ENCODE assay signal across 19 mouse cellular contexts in the genomic region with DNA sequence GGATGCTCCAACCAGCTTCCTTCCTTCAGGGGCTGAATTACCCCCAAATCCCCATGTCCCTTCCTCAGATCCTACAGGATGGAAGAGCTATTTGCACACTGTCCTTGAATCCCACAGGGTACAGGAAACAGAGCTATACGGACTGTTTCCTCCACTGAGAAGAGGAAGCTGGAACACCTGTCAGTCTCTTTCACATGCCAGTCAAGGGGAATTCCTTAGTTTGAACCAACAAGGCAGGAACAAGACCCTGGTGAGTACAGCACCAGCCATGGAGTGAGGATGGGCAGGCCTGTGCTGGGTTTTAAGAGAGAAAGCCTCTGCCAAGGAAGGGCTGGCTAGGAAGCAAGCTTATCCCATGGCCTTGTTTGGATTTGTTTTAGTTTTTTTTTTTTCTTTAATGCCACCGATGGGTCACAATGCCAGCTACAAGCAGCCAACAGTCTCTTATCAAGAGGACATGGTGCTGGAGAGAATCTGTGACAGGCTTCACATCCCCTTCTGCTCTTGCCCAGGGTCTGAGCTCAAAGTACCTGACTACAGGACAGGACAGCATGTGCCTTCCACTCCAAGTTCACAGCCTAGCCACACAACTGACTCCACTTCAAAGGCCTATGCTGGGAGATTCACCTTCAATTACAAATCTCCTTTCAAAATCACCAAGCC. TPM values are rescaled to one million over a fixed set of nuclear protein-coding genes. Genes with fewer than 3 reads are reported as not detected.
A peak's percentile ranks its signal among the peaks of the same experiment; 100 is the strongest.
DNase-seq lines count a peak whose midpoint lies in the region; ATAC-seq and TF ChIP-seq lines count a peak whose summit lies in the region.
"Had no signal": no experiment of that assay in that cellular context is flagged by ENCODE, and none has a peak within 500 bp of the region (broad histone marks: within the 10 kb centered on the region; RNA-seq: fewer than 3 reads in every experiment).

No protein-coding gene starts in this region.

- no peak overlapping the region for H3K4me3 ChIP-seq in lung, embryonic 14.5 days (ENCODE audit: low read depth, low read length)
- no peak overlapping the region for H3K4me3 ChIP-seq in heart, embryonic 10.5 days
- H3K4me3 ChIP-seq in intestine, postnatal 0 days (ENCODE audit: low read depth, low read length): no peak overlapping the region
- H3K4me3 ChIP-seq in limb, embryonic 10.5 days: no peak overlapping the region
- H3K4me3 ChIP-seq: erythroblast, embryonic 14.5 days; liver, embryonic 12.5 days; megakaryocyte, embryonic 14.5 days; neural tube, embryonic 15.5 days had no signal

- TF ChIP-seq CTCF in lung, embryonic 14.5 days (IDR thresholded peaks at IDR 0.05; ENCODE audit: low read depth): no peak
- TF ChIP-seq CTCF in intestine, postnatal 0 days (IDR thresholded peaks at IDR 0.05; ENCODE audit: low read depth): no peak

- no peaks in the 10 kb centered on the region for H3K27me3 ChIP-seq in lung, embryonic 14.5 days (ENCODE audit: insufficient read depth, low read length)
- H3K27me3 ChIP-seq in heart, embryonic 10.5 days (ENCODE audit: insufficient read depth, poor library complexity, severe bottlenecking): no peaks in the 10 kb centered on the region
- H3K27me3 ChIP-seq in intestine, postnatal 0 days (replicated peaks; ENCODE audit: control insufficient read depth, insufficient read depth, low read length): no peaks in the 10 kb centered on the region
- peaks cover 25% of the 10 kb centered on the region for H3K27me3 ChIP-seq in limb, embryonic 10.5 days (ENCODE audit: low read depth, poor library complexity, severe bottlenecking)
- H3K27me3 ChIP-seq: Patski had no signal

- no peak overlapping the region for H3K9ac ChIP-seq in lung, embryonic 14.5 days
- no peak overlapping the region for H3K9ac ChIP-seq in intestine, postnatal 0 days (ENCODE audit: low read depth, low read length)
- H3K9ac ChIP-seq: liver, embryonic 12.5 days; neural tube, embryonic 15.5 days had no signal

- no peak for ATAC-seq in lung, embryonic 14.5 days (ENCODE audit: insufficient read depth)
- ATAC-seq in intestine, postnatal 0 days: no peak
- ATAC-seq: hindbrain, embryonic 16.5 days; liver, embryonic 12.5 days; Patski had no signal

- DNase-seq in adrenal gland, adult (ENCODE audit: inconsistent age in 2 of 2, low spot score in 1 of 2): peak; percentile 48 to 68
- no peak for DNase-seq in adrenal gland, adult 8-10 months
- DNase-seq in lung, embryonic 14.5 days: peak; percentile 30
- no peak for DNase-seq in lung, adult 18-20 months
- no peak for DNase-seq in heart, embryonic 10.5 days (ENCODE audit: low spot score)
- no peak for DNase-seq in left cerebral cortex, adult 9 months (ENCODE audit: low spot score in 2 of 2)
- no peak for DNase-seq in limb, embryonic 10.5 days (ENCODE audit: low spot score)
- DNase-seq: adrenal gland, postnatal 10 days; cerebellum, adult 9-10 months; gastrocnemius, postnatal 36 days; kidney, postnatal 10 days; thymus, adult 18-20 months had no signal

- H3K9me3 ChIP-seq in lung, embryonic 14.5 days (ENCODE audit: low read depth, low read length): no peaks in the 10 kb centered on the region; the same call in 1 of the 2 replicates
- peaks cover 4% of the 10 kb centered on the region for H3K9me3 ChIP-seq in heart, embryonic 10.5 days
- H3K9me3 ChIP-seq in intestine, postnatal 0 days (ENCODE audit: control insufficient read depth): no peaks in the 10 kb centered on the region
- H3K9me3 ChIP-seq in limb, embryonic 10.5 days (replicated peaks): no peaks in the 10 kb centered on the region
- H3K9me3 ChIP-seq: liver, embryonic 12.5 days; neural tube, embryonic 15.5 days had no signal

- H3K27ac ChIP-seq in lung, embryonic 14.5 days (ENCODE audit: low read depth): no peak overlapping the region; the same call in 1 of the 2 replicates
- peak overlapping the region; percentile 85 for H3K27ac ChIP-seq in heart, embryonic 10.5 days
- H3K27ac ChIP-seq in intestine, postnatal 0 days (ENCODE audit: low read depth, low read length): peak overlapping the region; percentile 46; the same call in 1 of the 2 replicates
- no peak overlapping the region for H3K27ac ChIP-seq in limb, embryonic 10.5 days
- H3K27ac ChIP-seq: liver, embryonic 12.5 days; neural tube, embryonic 15.5 days had no signal

- no peaks in the 10 kb centered on the region for H3K36me3 ChIP-seq in lung, embryonic 14.5 days (ENCODE audit: insufficient read depth)
- peaks cover 16% of the 10 kb centered on the region for H3K36me3 ChIP-seq in heart, embryonic 10.5 days
- H3K36me3 ChIP-seq in intestine, postnatal 0 days (ENCODE audit: control insufficient read depth, insufficient read depth): no peaks in the 10 kb centered on the region
- no peaks in the 10 kb centered on the region for H3K36me3 ChIP-seq in limb, embryonic 10.5 days
- H3K36me3 ChIP-seq: liver, embryonic 12.5 days; neural tube, embryonic 15.5 days had no signal

- 50% methylated on average over 2 of the region's 2 CpGs for WGBS in lung, embryonic 14.5 days
- 34% methylated on average over 2 of the region's 2 CpGs for WGBS in heart, embryonic 10.5 days
- 64% methylated on average over 2 of the region's 2 CpGs for WGBS in intestine, postnatal 0 days
- WGBS in limb, embryonic 10.5 days: 88% methylated on average over 2 of the region's 2 CpGs

- peak overlapping the region; percentile 92 for H3K4me2 ChIP-seq in lung, embryonic 14.5 days
- no peak overlapping the region for H3K4me2 ChIP-seq in intestine, postnatal 0 days (replicated peaks; ENCODE audit: low read depth)
- H3K4me2 ChIP-seq: liver, embryonic 12.5 days; neural tube, embryonic 15.5 days had no signal

- H3K4me1 ChIP-seq in lung, embryonic 14.5 days (ENCODE audit: insufficient read depth): peaks cover 12% of the 10 kb centered on the region
- peaks cover 44% of the 10 kb centered on the region for H3K4me1 ChIP-seq in heart, embryonic 10.5 days
- peaks cover 7% of the 10 kb centered on the region for H3K4me1 ChIP-seq in intestine, postnatal 0 days (replicated peaks; ENCODE audit: control insufficient read depth, insufficient read depth, low read length)
- peaks cover 14% of the 10 kb centered on the region for H3K4me1 ChIP-seq in limb, embryonic 10.5 days

RNA-seq across cellular contexts. Expression of a gene that starts 3.1 kb away (rescaled TPM):
- 10 to 100 TPM in 3 of 4 experiments, 1 to 10 TPM in 1; 9.8 to 14.4 (median 11.5) TPM for total RNA-seq in adrenal gland, adult 8-10 months (2022)
- 39.0 and 44.4 TPM in 2 replicates for polyA plus RNA-seq in lung, embryonic 14.5 days (2014; fragmentation: Nextera tagmentation; extraction: Ambion mirVana)
- 23.4 and 38.5 TPM in 2 replicates for polyA plus RNA-seq in heart, embryonic 10.5 days (2016; fragmentation: Nextera tagmentation; extraction: Ambion mirVana)
- polyA plus RNA-seq in intestine, postnatal 0 days (2015; fragmentation: Nextera tagmentation; extraction: Ambion mirVana): 9.7 and 12.0 TPM in 2 replicates
- 4.7 and 5.8 TPM in 2 replicates for polyA plus RNA-seq in limb, embryonic 10.5 days (2016; fragmentation: Nextera tagmentation; extraction: Ambion mirVana)
- polyA plus RNA-seq: erythroblast, embryonic 14.5 days had no signal

Comparison
In these comparisons a context has a peak if more than half of its experiments do, and no peak if none do; other contexts are left out.
1. DNase-seq: peak in adrenal gland, adult (2 of 2) and lung, embryonic 14.5 days (single experiment); none in adrenal gland, adult 8-10 months (single experiment), lung, adult 18-20 months (0 of 2), heart, embryonic 10.5 days (single experiment), left cerebral cortex, adult 9 months (0 of 2) and limb, embryonic 10.5 days (single experiment).
2. H3K27ac ChIP-seq: peak in heart, embryonic 10.5 days (single experiment) and intestine, postnatal 0 days (single experiment); none in lung, embryonic 14.5 days (single experiment) and limb, embryonic 10.5 days (single experiment).